Mouse (Mus musculus): Measurements from ENCODE around the gene Fam169b. TPM values are rescaled to one million over a fixed set of nuclear protein-coding genes. Genes with fewer than 3 reads are reported as not detected.
A peak's percentile ranks its signal among the peaks of the same experiment; 100 is the strongest.

Fam169b gene
- total RNA-seq (2022) = under 1 TPM; 0.39 to 0.76 (median 0.67) TPM

DNA sequence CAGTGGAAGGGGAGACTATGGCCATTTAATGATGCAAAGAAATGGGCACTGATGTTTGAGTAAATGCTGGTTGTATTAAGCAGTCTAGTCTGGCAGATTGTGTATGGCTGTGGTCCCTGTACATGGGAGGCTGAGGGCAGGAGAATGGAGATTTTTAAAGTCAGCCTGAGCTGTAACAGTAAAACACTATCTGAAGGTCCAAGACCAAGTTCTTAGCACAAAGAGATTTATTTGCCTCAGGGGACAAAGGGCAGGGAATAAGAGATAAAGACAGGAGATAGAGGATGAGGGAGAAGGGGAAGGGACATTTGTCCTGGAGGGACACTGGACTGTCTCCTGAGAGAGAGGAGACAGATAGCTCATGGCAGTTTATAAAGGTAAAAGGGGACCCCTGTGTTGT lies at the start of gene Fam169b:
TSS of gene Fam169b (plus strand) at position 325 of the 400 bp plus-strand sequence.
- DNase-seq (ENCODE audit: low spot score in 2 of 2) = no peak

DNA sequence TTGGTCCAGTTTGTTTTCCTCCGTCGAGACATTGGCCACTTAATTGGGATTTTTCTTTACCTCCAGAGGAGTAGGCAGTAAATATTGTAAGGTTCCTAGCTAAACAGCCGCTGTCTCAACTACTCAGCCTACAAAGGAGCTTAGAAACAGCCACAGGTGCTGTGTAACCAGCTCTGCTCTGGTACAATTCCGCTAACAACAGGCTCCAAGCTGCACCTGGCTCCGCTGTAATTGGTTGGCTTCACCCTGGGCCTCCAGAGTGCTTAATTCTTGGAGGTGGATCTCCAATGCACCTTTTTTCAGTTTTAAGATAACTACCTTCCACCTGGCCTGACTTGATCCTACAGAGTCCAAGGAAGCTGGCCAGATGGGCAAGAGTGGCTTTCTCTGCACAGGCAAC lies 49.6 kb upstream of the Fam169b start:
- no peak for DNase-seq (ENCODE audit: low spot score in 2 of 2)

DNA sequence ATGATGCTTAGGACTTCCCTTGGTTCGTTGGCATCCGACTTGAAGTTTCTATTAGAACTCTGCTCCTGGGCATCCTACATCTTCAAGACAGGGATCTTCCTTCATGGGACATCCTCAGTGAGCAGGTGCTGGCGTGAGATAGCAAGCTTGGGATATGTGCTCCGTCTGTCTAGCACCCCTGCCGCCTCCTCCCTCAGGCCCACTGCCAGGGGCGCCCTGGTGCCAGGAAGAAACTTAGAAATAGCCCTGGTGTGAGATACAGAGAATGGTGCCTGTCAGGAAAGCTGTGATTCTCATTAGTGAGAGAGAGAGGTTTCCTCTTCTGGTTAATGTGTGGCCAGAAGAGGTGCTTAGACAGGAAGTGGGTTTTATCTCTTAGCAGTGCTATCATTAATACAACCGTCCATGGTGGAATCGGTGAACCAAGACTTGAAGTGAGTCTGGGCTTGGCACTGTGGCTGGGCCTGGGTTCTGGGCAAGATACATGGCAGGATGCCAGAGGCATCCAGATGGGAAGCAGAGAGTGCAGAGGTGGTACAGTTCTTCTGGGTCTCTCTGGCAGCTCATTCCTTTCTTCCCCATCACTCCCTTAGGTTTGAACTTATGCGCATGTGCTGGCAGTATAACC lies 48.1 kb upstream of the Fam169b start:
- peak in 1 of 2 experiments; percentile 66 for DNase-seq (ENCODE audit: low spot score in 2 of 2)

DNA sequence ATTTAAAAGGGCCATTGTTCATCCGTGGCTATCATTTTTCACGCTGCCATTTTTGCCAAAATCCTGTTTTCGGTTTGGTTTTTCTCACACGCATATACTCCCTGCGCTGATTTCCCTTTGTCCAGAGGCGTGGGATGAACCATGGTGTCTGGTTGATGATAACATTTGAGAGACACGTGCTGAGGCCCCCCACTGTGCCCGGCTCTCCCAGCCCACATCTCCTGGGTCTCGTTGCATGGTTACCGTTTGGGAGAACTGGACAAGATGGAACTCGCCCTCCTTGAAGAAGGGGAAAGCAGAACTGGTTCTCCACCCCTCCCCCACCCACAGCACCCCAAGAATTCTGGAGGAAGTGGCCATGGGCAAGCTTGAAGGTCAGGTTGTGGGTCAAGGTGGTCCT lies 46.6 kb upstream of the Fam169b start:
- no peak for DNase-seq (ENCODE audit: low spot score in 2 of 2)

DNA sequence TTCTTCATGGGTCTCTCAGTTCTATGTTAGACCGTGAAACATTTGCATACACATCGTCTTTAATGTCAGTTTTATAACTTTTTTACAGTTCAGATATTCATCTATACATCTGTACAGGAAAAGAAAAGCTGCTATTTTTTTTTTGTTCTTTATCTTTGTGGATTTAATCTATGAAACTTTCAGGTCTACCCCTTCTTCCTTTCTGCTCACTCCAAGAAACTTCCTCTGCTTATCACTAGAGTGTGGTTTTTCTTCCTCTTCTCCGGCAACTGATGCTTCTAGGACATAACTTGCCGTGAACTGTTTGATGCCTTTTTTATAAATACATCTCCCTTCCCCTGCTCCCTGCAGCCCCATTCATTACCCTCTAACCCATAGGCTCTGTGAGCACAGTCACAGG lies 46.0 kb upstream of the Fam169b start:
- no peak for DNase-seq (ENCODE audit: low spot score in 2 of 2)

DNA sequence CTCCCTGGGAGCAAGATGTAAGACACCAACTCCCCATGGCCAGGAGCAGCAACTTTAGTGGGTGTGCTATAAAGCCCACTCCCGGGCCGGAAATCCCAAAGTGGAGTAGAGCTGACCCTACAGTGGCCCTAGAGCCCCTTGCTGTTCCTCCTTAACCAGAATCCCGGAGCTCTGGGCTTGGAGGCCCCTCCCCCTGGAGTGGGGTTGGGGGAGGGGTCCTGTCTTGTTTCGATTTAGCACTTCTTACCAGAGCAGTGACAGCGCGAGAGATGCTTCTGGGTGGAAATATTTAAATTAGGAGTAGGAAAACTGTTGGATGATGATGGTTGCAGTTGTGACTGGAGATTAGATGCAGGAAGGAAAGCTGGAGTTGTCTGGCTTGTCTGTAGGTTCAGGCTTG lies 45.1 kb upstream of the Fam169b start:
- no peak for DNase-seq (ENCODE audit: low spot score in 2 of 2)

DNA sequence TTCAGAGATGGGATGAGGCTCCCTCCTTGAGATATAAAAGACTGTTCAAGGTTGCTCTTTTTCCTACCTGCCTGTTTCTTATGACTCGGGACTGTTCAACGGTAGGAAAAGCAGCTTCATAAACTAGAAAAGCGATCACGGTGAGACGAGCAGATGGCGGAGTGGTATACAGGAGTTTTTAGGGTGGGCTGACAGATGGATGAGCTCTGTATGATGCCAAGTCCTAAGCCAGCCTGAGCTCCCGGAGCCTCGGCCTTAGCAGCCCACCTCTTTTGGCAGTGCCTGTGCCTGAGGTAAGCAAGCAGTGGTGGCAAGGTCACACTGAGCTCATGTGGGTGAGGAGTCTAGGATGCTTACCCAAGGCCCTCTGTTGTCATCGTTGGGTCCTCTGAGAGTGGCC lies 42.8 kb upstream of the Fam169b start:
- no peak for DNase-seq (ENCODE audit: low spot score in 2 of 2)

DNA sequence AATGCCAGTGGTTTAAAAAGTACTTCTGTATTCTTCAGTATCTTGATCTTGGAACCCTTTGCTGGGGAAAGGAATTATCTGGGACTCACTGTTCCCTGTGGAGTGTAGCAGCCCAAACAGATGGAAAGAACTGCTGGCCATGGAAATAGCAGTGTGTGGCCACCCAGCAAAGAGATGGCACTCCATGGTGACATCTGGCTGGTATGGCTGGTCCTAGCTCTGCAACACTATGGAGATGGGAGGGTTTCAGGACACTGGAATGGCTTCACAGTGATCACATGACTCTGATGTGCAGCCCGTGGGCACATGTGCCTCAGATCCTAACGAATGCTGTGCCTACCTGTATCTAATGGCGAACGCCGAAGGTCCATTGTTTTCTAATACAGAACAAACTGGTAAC lies 41.1 kb upstream of the Fam169b start:
- no peak for DNase-seq (ENCODE audit: low spot score in 2 of 2)

DNA sequence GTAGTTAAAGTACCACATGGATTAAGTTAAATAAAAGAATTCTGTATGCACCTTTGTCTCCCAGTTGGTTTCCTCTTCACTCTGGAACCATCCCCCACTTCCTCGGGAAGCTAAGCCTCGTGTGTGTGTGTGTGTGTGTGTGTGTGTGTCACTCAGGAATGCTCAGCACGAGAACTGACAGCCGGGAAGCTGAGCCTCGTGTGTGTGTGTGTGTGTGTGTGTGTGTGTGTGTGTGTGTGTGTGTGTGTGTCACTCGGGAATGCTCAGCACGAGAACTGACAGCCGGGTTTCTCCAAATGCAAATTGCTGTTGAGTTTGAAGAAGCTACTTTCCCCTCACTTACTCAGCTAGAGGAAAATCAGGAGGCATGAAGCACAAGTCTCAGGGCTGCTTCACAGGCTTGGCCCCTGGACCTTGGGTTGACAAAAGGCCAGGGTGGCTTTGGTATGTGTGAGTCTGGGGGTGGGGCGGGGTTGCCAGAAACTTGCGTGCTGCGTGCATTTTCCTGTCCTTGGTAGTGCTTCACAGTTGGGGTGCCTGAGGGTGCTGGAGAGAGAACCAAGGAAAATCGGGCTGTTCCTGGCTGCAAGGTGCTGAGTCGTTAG lies 39.9 kb upstream of the Fam169b start:
- DNase-seq (ENCODE audit: low spot score in 2 of 2) = no peak

DNA sequence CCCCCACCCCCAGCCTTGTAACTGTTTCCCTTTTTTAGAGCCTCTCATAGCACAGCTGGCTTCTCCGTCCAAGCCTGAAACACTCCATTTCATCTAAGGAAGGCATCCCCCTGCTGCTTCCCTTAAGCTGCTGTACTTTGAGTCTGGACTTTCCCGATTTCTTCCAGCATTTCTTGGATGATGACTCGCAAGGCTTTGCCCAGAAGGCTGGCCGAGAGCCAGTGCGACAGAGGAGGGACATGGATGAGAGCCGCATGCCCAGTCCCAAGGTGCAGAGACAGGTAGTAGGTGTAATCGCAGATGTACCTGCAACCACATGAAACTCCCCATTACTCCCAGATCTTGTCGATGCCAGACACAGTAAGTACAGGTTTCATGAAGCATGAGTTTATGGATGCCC lies 36.8 kb upstream of the Fam169b start:
- DNase-seq (ENCODE audit: low spot score in 2 of 2) = no peak

DNA sequence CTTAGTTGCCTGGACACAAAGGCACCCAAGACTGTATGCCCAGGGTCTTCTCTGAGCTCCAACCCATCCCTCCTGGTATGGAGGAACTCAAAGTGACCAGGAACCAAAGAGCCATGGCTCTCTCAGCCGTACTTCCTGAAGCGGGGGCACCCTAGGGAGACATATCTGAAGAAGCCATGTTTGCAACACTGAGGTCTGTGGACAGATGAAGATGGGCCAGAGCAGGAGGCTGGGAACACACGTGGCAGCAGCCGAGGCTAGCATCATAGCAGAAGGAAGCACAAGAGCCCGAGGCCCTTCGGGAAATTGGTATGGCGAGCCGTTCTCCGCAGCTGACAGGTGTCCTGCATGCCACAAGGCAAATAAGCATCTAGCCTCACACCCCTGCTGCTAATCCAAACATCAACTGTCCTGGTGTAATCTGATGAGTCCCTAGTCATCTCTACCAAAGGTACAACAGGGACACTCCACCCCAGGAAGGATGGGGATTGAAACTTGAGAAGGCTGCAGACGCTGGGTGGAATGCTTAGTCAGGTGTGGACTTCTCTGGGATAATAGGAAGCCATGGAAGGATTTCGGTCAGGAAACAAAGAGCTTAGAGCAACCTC lies 34.3 kb upstream of the Fam169b start:
- no peak for DNase-seq (ENCODE audit: low spot score in 2 of 2)

DNA sequence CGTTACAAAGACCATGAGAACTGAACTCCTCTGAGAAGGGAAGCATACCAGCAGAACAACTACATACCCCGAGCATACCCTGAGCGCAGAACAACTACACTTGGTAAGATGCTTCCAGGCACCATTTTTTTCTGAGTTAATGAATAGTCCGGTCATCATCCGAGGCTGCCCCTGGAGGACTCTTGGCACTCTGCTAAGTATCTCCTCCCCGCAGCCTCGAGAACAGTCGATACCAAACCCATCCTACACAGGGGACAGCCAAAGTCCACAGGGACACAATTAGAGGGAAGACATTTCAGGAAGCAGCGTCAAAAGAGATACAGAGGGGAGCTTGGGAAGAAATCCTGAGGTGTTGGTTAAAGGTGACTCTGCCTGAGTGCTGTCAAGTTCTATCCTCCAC lies 32.4 kb upstream of the Fam169b start:
- no peak for DNase-seq (ENCODE audit: low spot score in 2 of 2)

DNA sequence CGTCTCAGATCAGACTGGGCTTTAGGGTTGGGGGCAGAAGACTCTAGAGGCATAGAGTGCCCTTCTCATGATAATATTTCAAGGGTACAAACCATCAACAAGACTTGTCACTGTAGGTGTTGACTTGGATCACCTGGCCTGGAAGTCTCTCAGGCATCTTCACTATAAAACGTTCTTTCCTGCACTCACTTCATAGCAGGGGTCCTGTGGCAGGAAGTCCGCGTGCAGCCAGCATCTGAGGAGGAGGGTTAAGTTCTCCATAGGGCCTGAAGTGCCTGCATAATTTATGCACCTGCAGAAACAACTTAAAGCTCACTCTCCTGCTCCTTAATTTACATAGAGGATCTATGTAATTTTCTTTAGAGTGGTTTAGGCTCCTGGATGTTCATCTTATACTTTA lies 28.0 kb upstream of the Fam169b start:
- no peak for DNase-seq (ENCODE audit: low spot score in 2 of 2)

DNA sequence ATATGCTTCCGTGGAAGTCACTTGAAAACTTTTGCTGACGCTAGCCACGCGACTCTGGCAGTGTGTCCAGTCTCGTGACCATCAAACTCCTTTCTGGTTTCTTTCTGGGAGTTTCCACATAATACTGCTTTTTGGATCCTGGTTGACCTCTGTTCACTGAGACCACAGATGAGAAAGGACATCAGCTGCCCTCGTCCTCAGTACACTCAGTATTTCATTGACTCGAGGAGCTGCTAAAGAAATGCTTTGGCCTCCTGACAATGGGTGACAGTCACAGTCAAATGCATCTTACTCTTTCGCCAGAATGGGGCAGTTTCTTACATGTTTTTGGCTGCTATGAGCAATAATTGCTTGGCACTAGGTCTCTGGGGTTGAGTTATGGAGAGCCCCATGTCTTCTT lies 27.4 kb upstream of the Fam169b start:
- no peak for DNase-seq (ENCODE audit: low spot score in 2 of 2)

DNA sequence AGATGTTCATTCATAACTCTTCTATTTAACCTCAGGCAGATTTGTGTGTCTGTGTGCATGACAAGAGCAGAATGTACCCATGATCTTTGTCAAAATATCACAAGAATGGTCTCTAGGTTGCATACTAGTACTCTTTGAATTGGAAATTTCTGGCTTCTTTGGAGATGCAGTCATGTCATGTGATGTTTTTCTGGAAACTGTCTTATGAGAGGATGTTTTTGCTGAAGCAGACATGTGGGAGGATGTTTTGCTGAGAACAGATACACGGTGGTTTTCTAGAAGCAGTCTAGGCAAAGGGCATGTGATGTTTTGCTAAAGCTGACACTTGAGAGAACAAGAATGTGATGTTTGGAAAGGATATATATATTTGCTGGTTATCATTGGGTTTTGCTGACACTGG lies 23.2 kb upstream of the Fam169b start:
- no peak for DNase-seq (ENCODE audit: low spot score in 2 of 2)

DNA sequence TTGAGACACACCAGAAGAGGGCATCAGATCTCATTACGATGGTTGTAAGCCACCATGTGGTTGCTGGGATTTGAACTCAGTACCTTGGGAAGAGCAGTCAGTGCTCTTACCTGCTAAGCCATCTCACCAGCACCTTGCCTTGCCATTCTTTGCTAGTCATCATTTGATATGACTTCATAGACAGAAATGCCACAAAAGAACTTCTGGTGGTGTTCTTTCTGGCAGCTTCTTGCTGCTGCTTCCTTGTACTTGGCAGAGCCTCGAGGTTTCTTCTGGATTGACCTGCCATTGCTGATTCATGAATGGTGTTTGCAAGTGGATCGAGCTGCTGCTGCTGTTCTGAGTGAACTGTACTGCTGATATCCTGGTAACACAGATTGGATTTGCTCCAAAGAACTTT lies 22.7 kb upstream of the Fam169b start:
- no peak for DNase-seq (ENCODE audit: low spot score in 2 of 2)

DNA sequence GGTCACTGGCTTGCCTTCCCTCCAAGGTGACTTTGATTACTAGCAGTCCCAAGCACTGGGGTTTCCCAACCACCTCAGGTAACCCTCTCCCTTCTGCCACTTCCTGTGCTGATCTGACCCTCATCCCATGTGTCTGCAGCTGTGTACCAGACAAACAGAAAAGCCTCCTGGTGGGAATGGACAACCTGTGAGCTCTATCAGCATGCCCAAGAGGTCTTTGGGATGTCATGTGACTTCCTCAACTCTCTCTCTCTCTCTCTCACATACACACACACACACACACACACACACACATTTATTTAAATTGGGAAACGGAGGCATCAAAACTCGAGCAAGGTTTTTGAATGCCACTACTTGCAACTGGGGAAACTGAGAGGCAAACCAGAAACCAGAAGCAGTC lies 15.9 kb upstream of the Fam169b start:
- DNase-seq (ENCODE audit: low spot score in 2 of 2) = no peak

DNA sequence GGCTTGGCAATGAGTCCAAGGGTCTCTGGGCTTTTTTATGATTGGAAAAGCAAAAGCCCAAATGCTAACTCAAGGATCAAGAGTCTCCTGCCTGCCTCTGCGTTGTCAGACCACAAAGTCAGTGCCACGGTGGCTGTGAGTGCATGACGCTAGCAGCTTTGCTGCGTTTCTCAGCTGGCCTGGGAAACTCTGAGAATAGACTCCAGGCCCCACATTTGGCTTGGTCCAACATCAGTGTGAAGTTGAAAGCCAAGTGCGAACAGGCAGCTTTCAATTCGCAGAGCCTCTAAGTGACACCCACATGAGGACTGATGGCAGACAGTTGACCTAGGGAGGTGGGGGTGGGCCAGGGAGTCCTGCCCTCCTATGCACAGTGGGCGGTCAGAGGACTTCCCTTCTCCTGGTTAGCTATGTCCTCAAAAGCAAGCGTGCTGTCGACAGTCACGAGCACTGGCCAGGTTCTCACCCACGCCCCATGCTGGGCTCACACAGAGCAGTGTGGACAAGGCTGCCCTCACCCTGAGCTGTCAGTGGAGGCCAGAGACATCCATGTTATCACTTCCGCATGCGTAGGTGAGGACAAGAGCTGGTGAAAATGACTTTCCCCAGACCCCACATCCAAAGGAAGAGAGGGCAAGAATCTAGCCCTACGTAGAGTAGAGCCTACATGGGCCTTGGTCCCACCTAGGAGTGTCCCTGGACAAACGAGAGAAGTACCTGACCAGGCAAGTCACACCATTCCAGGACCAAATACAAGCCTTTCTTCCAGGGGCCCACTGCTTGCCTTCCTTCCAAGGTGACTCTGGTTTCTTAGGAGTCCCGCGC lies 15.1 kb upstream of the Fam169b start:
- no peak for DNase-seq (ENCODE audit: low spot score in 2 of 2)

DNA sequence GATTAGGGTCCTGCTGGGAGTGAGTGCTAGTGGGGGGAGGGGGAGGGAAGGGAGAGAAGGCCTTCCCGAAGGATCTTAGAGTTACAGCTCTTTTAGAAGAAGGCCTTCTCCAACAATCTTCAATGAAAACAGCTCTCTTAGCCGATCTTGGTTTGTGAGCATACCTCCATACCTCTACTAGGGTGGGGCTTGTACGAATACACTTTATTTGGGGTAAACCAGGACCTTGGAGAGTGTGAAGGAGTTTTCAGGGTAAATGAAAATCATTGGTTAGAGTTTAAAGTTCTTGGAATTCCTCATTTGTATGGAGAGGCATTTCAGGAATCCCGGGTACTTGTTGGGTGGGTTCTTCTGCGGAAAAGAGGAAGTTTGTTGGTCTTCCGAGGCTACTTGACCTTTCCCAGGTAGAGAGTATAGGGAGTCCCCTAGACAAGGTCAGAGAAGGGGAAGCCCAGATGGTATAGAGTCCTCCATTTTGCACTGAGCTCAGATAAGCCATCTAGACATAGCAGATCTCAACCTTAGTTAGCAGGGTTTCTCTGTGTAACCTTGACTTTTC lies 14.0 kb upstream of the Fam169b start:
- DNase-seq (ENCODE audit: low spot score in 2 of 2) = no peak

DNA sequence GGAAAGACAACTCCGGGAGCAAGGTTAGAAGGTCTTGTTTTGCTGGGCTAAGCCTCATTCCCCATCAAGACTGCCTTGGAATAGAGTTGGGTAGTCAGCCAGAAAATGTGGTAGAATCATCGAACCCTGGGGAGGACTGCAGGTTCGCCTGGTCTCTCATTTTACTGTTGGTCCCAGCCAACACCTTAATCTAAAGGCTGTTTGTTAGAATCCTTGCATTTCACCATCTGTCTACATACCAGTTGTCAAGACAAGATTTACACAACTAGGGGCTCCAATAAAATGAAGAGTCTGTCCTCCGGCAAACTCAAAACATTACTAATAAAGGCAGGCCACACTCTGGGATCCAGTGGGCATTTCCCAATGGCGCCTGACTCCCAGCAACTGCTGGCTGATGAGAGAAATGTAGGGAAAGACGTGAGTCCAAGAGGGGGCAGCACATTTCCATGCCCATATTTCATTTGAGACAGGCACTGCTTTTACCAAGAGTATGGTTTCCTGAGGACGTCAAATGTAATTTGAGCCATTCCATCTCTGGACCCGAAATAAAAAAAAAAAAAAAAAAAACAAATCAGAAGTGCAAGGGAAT lies 10.9 kb upstream of the Fam169b start:
- no peak for DNase-seq (ENCODE audit: low spot score in 2 of 2)

DNA sequence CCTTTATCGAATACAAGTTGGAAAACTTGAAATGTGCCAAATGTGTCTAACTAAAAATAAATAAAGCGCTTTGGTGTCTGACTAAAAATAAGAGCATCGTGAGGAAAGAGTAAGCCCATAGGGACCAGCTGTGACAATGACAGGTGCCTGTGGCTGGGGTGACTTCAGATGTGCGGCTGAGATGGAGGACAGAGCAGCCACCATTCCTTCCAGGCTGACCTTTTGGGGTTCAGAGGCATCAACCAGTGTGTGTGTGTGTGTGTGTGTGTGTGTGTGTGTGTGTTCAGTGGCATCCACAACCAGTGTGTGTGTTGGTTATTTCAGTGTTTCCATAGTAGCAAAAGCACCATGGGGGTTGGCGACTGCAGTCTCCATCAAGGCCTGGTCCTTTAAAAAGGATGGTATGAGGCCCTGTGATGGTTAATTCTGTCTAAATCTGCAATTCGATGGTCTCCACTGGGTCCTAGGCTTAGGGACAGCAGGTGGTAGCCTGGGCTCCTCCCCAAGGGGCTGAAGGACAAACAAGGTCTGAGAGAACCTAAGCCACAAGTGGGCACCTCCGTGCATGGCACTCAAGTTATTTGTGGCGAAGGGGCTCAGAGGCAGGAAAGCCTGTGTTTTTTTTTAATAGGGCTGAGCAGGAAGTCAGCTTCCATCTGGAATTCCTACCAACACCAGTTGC lies 10.2 kb upstream of the Fam169b start:
- no peak for DNase-seq (ENCODE audit: low spot score in 2 of 2)

All from left cerebral cortex, adult 8-10 months (tissue).